Mouse (Mus musculus) frontal cortex, postnatal 10 days (tissue): ENCODE measurements at regions not wholly inside any gene's neighbourhood (a gene's known extent, or its start where the extent isn't known, plus 50 kb on each side); places are given as distances from the start of the nearest gene placed in this dataset.

Experiments
- DNase-seq, 2 experiments: peaks; one replicate each; pipeline ENCODE4 v3.0.0; 2022; ENCODE audit warnings: low spot score in 2 of 2, mixed read lengths in 1 of 2

GRCm38 (mm10) chrX:5765702-5766101 is 96.8 kb downstream of the Btbd35f7 start:
- DNase-seq: peak in 1 of 2 experiments; percentile 3

GRCm38 (mm10) chrX:5798433-5798832 is 129.6 kb downstream of the Btbd35f7 start:
- DNase-seq: no peak

- DNase-seq: no peak
Observed at GRCm38 (mm10) chrX:5798902-5799301, 130.0 kb downstream of the Btbd35f7 start.

GRCm38 (mm10) chrX:5803181-5803580 is 134.3 kb downstream of the Btbd35f7 start:
- DNase-seq: no peak
